Mouse (Mus musculus) small intestine, adult 2 months (tissue): ENCODE results near the gene Gtse1.

ENCODE experiments used
- CTCF ChIP-seq: fragments of 200-500 bp; IDR thresholded peaks from 2 replicates; pipeline ENCODE4 v1.5.1; 2012; ENCODE audit warnings: low read depth, mild to moderate bottlenecking, control low read depth, inconsistent platforms, low read length, moderate library complexity, mixed read lengths; ENCODE audit not compliant: insufficient replicate concordance, insufficient read length; ENCODE audit errors: extremely low read depth
- POLR2A ChIP-seq: fragments of 200-500 bp; IDR thresholded peaks from 2 replicates; pipeline ENCODE4 v1.6.1; 2012; ENCODE audit warnings: low read depth, mild to moderate bottlenecking, control low read depth, inconsistent platforms, low read length, moderate library complexity

GRCm38 (mm10) chr15:85899396-85899795 lies 39.9 kb downstream of the Gtse1 start:
- TF ChIP-seq POLR2A (no peak), CTCF (no peak)
